Mouse (Mus musculus): ENCODE measurements at regions not wholly inside any gene's neighbourhood (a gene's known extent, or its start where the extent isn't known, plus 50 kb on each side); places are given as distances from the start of the nearest gene placed in this dataset.
A peak's percentile ranks its signal among the peaks of the same experiment; 100 is the strongest.

DNA sequence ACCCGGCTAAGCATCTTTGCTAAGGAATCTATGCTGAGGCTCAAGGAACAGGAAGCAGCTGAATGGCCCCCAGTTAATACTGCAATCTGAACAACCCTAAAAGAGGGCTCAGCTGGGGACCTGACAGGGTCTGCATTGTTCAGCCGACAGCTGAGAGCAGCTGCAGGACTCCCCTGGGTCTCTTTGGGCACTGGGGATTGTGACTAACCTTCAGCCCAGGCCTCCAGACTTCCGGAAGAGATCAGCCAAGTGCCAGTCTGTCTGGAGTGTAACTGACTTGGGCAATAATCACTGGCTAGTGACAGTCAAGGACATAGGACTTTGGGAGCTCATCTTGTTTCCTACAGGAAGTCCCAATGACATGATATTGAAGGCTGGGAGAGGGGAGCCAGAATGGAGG lies 73.1 kb downstream of the Rpusd4 start:
- H3K4me1 ChIP-seq: peaks cover 78% of the 10 kb centered on the region
- no peak overlapping the region for H3K4me3 ChIP-seq
- WGBS: 33% methylated on average over 3 of the region's 3 CpGs
- DNase-seq (ENCODE audit: low spot score): peak; percentile 38
- no peaks in the 10 kb centered on the region for H3K9me3 ChIP-seq (replicated peaks)
- no peaks in the 10 kb centered on the region for H3K36me3 ChIP-seq
- H3K27ac ChIP-seq: peak overlapping the region; percentile 84
- H3K27me3 ChIP-seq (ENCODE audit: low read depth, poor library complexity, severe bottlenecking): 0 out of 2 replicates have a peak, but pooled peaks cover 10% of the 10 kb centered on the region

- no peaks in the 10 kb centered on the region for H3K9me3 ChIP-seq (replicated peaks)
- 80% methylated on average over 5 of the region's 5 CpGs for WGBS
These were observed 73.7 kb downstream of the Rpusd4 start for GRCm38 (mm10) chr9:35341386-35341785.

GRCm38 (mm10) chr9:35342436-35342835 lies 74.8 kb downstream of the Rpusd4 start:
- H3K4me1 ChIP-seq: peaks cover 72% of the 10 kb centered on the region
- WGBS: 47% methylated on average over 2 of the region's 2 CpGs

More at GRCm38 (mm10) chr9:35341386-35341785, 73.7 kb downstream of the Rpusd4 start:
- H3K27ac ChIP-seq: peak overlapping the region; percentile 84; the same call in 1 of the 2 replicates
- H3K27me3 ChIP-seq (ENCODE audit: low read depth, poor library complexity, severe bottlenecking): 0 out of 2 replicates have a peak, but pooled peaks cover 10% of the 10 kb centered on the region
- no peak for DNase-seq (ENCODE audit: low spot score)
- H3K4me3 ChIP-seq: no peak overlapping the region
- H3K4me1 ChIP-seq: peaks cover 78% of the 10 kb centered on the region
- H3K36me3 ChIP-seq: no peaks in the 10 kb centered on the region

DNA sequence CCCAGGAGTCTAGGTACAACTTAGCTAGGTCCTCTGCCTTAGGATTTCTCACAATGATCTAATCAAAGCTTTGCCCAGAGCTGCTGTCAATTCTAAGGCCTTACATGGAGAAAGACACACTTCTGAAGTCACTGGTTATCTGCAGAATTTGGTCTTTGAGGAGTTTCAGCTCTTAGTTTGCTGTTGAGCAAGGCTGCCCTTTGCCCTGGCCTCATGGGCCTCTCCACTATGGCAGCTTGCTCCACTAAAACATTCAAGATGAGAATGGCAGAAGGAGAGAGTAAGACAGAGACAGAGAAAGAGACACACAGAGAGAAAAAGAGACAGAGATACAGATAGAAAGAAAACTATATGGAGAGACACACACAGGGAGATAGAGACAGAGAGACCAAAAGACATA lies 75.7 kb downstream of the Rpusd4 start:
- H3K27ac ChIP-seq: peak overlapping the region; percentile 50; the same call in 1 of the 2 replicates
- no peaks in the 10 kb centered on the region for H3K9me3 ChIP-seq (replicated peaks)
- no peak for DNase-seq (ENCODE audit: low spot score)
- no peaks in the 10 kb centered on the region for H3K36me3 ChIP-seq
- H3K27me3 ChIP-seq (ENCODE audit: low read depth, poor library complexity, severe bottlenecking): 0 out of 2 replicates have a peak, but pooled peaks cover 10% of the 10 kb centered on the region
- no peak overlapping the region for H3K4me3 ChIP-seq
- peaks cover 69% of the 10 kb centered on the region for H3K4me1 ChIP-seq

More at GRCm38 (mm10) chr9:35342436-35342835, 74.8 kb downstream of the Rpusd4 start:
- Histone ChIP-seq H3K36me3 (no peaks in the 10 kb centered on the region), H3K9me3 (replicated peaks) (no peaks in the 10 kb centered on the region), H3K27me3 (ENCODE audit: low read depth, poor library complexity, severe bottlenecking) (0 out of 2 replicates have a peak, but pooled peaks cover 10% of the 10 kb centered on the region), H3K4me3 (no peak overlapping the region), H3K27ac (peak overlapping the region; percentile 84)
- DNase-seq (ENCODE audit: low spot score): peak; percentile 39

DNA sequence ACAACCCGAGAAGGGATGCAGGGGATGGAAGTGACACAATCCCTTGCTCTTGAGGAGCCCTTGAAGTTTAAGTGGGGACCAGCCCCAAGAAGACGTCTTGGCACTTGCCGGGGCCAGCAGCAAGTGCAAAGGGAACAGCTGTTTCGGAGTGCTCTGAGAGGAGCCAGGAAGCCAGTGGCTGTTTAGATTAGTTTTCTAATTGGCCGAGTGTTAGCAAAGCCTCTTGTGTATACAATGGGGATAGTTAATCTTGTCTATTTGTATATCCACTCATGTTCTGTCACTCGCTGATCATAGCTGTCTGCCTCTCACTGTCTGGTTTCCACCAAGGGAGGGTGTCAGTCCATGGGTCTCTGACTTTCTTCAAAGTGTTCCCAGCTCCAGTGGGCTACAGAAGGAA lies 76.6 kb upstream of the Cdon start:
- Histone ChIP-seq H3K36me3 (no peaks in the 10 kb centered on the region), H3K27ac (peak overlapping the region; percentile 6; the same call in 1 of the 2 replicates), H3K4me3 (no peak overlapping the region), H3K27me3 (ENCODE audit: low read depth, poor library complexity, severe bottlenecking) (0 out of 2 replicates have a peak, but pooled peaks cover 10% of the 10 kb centered on the region), H3K4me1 (peaks cover 59% of the 10 kb centered on the region), H3K9me3 (replicated peaks) (no peaks in the 10 kb centered on the region)
- no peak for DNase-seq (ENCODE audit: low spot score)
- 17% methylated on average over 6 of the region's 6 CpGs for whole genome bisulfite sequencing

GRCm38 (mm10) chr9:35346378-35346777 lies 74.5 kb upstream of the Cdon start:
- DNase-seq (ENCODE audit: low spot score): no peak

DNA sequence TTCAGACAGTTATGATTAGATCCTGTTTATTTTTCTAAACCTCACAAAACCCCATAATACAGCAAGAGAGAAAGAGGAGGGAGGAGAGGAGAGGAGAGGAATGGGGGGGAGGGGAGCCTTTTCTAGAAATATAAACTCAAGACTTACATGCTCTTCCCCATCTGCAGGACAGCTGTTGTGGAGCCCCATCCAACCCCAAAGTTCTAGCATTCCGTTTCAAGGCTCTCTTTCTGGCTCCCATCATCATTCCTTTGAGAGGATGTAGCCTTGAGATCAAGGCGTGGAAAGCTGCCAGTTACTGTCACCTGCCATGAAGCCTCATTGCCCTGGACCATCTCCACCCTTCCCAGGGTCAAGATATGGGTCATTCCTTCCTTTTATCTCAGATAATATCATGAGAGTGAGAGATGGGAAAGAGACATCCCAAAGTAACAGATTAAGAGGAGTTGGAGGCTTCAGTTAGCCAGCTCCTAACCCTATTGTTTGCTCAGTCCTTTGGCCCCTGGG lies 70.8 kb upstream of the Cdon start:
- DNase-seq (ENCODE audit: low spot score): no peak
- H3K4me1 ChIP-seq: peaks cover 15% of the 10 kb centered on the region
- H3K4me3 ChIP-seq: no peak overlapping the region
- no peaks in the 10 kb centered on the region for H3K36me3 ChIP-seq
- no peak overlapping the region for H3K27ac ChIP-seq
- 77% methylated on average over 2 of the region's 2 CpGs for WGBS
- H3K9me3 ChIP-seq (replicated peaks): no peaks in the 10 kb centered on the region
- H3K27me3 ChIP-seq (ENCODE audit: low read depth, poor library complexity, severe bottlenecking): 0 out of 2 replicates have a peak, but pooled peaks cover 3% of the 10 kb centered on the region

More at GRCm38 (mm10) chr9:35346378-35346777, 74.5 kb upstream of the Cdon start:
- H3K27ac ChIP-seq: no peak overlapping the region
- no peaks in the 10 kb centered on the region for H3K9me3 ChIP-seq (replicated peaks)
- WGBS: 47% methylated on average over 5 of the region's 5 CpGs
- H3K4me1 ChIP-seq: peaks cover 39% of the 10 kb centered on the region
- no peaks in the 10 kb centered on the region for H3K36me3 ChIP-seq
- 0 out of 2 replicates have a peak, but pooled peaks cover 10% of the 10 kb centered on the region for H3K27me3 ChIP-seq (ENCODE audit: low read depth, poor library complexity, severe bottlenecking)
- H3K4me3 ChIP-seq: no peak overlapping the region

DNA sequence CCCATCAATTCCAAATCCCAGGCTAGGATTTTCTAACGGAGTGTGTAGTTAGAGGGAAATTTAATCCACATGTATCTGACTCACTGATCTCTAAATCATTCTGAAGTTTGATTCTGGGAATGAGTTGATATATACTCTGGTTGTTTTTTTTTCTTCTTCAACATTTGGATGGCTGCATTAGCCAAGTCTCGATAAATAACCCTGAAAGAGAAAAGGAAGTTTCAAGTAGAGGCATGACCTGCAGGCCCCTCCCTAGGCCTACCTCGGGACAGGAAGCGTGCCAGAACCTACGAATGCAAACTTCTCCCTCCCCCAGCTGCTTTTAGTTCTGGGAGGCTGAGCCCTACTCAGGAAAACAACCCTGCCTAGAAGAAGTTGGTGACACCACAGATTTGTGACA lies 69.4 kb upstream of the Cdon start:
- no peak overlapping the region for H3K4me3 ChIP-seq
- no peak overlapping the region for H3K27ac ChIP-seq
- H3K27me3 ChIP-seq (ENCODE audit: low read depth, poor library complexity, severe bottlenecking): no peaks in the 10 kb centered on the region
- no peaks in the 10 kb centered on the region for H3K9me3 ChIP-seq (replicated peaks)
- DNase-seq (ENCODE audit: low spot score): no peak
- H3K4me1 ChIP-seq: peaks cover 8% of the 10 kb centered on the region
- no peaks in the 10 kb centered on the region for H3K36me3 ChIP-seq
- WGBS: 68% methylated on average over 5 of the region's 5 CpGs

DNA sequence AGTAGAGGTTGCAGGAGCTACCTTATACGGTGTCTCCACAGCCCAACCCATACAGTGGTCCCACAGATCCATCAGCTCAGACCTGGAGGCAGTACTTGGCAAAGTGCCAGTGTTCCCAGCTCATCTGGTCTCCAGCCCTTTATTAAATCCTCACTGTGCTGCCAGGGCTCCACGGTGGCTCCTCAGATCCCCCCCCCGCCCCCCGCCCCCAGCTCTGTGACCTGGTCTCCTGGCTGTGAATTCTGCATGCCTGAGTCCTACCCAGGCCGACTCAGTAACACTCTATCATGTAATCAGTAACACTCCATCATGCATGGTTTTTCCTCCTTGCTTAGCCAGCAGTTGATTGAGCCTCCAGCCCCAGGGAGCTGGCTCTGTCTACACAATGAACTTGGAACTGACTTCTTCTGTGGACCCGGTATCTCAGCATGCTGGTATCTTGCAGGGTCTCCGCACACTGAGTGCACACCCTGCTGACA lies 66.2 kb upstream of the Cdon start:
- peaks cover 18% of the 10 kb centered on the region for H3K4me1 ChIP-seq
- no peaks in the 10 kb centered on the region for H3K27me3 ChIP-seq (ENCODE audit: low read depth, poor library complexity, severe bottlenecking)
- H3K9me3 ChIP-seq (replicated peaks): no peaks in the 10 kb centered on the region
- peak overlapping the region; percentile 61; the same call in 1 of the 2 replicates for H3K27ac ChIP-seq
- WGBS: 74% methylated on average over 7 of the region's 7 CpGs
- H3K4me3 ChIP-seq: no peak overlapping the region
- DNase-seq (ENCODE audit: low spot score): no peak
- no peaks in the 10 kb centered on the region for H3K36me3 ChIP-seq

DNA sequence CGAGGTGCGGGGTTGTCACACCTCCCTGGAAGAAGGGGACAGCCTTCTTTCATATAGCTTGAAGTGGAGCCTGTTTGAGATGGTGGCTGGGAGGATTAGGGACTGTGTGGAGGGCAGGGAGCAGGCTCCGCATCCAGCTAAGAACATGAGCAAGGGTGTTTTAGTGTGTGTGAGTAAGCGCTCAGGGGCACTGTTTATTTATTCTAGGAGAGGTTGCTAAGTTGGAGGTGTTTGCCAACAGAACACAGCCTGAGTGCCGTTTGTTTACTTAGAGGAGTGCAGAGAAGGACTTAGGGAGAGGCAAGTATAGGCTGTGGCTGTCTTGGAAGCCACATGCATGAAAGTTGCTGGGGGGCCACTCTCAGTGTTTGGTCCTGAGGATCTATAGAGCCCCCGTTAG lies 61.2 kb upstream of the Cdon start:
- Histone ChIP-seq H3K4me3 (no peak overlapping the region), H3K27me3 (ENCODE audit: low read depth, poor library complexity, severe bottlenecking) (no peaks in the 10 kb centered on the region), H3K9me3 (replicated peaks) (no peaks in the 10 kb centered on the region), H3K27ac (peak overlapping the region; percentile 83), H3K4me1 (peaks cover 66% of the 10 kb centered on the region), H3K36me3 (no peaks in the 10 kb centered on the region)
- no peak for DNase-seq (ENCODE audit: low spot score)
- 29% methylated on average over 6 of the region's 6 CpGs for whole genome bisulfite sequencing

DNA sequence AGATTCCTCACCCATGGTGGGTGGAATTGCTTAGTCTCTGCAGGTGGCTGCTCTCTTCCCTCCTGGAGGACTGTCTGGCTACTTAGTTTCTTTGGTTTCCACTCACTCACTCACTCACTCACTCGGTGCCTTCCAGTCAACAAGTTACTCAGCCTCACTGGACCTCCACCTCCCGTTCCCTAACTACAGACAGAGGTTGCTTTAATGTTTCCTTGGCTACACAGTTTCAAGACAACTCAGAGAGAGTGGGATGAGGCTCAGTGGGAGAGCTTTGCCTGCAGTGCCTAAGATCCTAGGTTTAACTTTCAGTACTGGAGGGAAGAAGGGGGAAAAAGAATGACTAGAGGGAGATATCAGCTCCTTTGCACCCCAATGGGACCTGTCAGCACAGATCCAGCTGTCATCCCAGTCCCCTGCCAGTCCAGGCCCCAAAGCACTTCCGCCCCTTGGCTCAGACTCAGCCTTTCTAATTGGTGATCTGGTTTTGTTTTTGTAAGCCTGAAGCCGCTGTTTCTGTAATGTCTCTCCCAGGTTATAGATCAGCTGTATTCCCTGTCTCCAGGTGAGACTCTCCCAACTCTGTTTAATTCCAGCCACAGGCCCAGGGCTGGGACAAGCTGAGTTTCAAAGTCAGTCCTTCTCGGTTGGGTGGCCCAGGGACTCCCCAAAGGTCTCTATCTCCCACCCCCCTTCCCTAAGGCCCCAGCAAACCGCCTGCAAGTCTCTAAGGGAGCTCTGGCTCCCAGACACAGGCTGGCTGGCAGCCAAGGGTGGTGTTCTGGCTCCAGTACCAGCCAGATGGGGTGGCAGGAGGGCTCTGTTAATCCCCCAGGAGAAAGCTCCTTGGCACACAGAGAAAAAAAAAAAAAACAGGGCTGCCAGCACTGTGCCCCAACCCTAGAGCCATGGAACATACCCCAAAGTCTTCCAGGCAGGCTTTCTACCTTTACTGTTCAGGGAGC lies 60.5 kb upstream of the Cdon start:
- Histone ChIP-seq H3K4me3 (no peak overlapping the region), H3K4me1 (peaks cover 64% of the 10 kb centered on the region), H3K27ac (peak overlapping the region; percentile 83), H3K36me3 (no peaks in the 10 kb centered on the region), H3K27me3 (ENCODE audit: low read depth, poor library complexity, severe bottlenecking) (no peaks in the 10 kb centered on the region), H3K9me3 (replicated peaks) (no peaks in the 10 kb centered on the region)
- WGBS: 28% methylated on average over 6 of the region's 6 CpGs
- peak; percentile 41 for DNase-seq (ENCODE audit: low spot score)

- 32% methylated on average over 4 of the region's 4 CpGs for WGBS
- Histone ChIP-seq H3K9me3 (replicated peaks) (no peaks in the 10 kb centered on the region), H3K27me3 (ENCODE audit: low read depth, poor library complexity, severe bottlenecking) (no peaks in the 10 kb centered on the region), H3K36me3 (no peaks in the 10 kb centered on the region), H3K4me3 (no peak overlapping the region), H3K27ac (peak overlapping the region; percentile 83), H3K4me1 (peaks cover 64% of the 10 kb centered on the region)
- peak; percentile 36 for DNase-seq (ENCODE audit: low spot score)
These were observed 59.5 kb upstream of the Cdon start for GRCm38 (mm10) chr9:35361432-35361831.

GRCm38 (mm10) chr9:35362276-35362675 lies 58.7 kb upstream of the Cdon start:
- no peaks in the 10 kb centered on the region for H3K36me3 ChIP-seq
- peak overlapping the region; percentile 83 for H3K27ac ChIP-seq
- no peak overlapping the region for H3K4me3 ChIP-seq
- WGBS: 63% methylated on average over 7 of the region's 7 CpGs
- H3K9me3 ChIP-seq (replicated peaks): no peaks in the 10 kb centered on the region
- DNase-seq (ENCODE audit: low spot score): peak; percentile 40
- H3K4me1 ChIP-seq: peaks cover 64% of the 10 kb centered on the region
- H3K27me3 ChIP-seq (ENCODE audit: low read depth, poor library complexity, severe bottlenecking): no peaks in the 10 kb centered on the region

Measured in limb, embryonic 10.5 days (tissue).